Mouse (Mus musculus) mature B cell (primary cell): Measurements from ENCODE around the gene Tnpo3.

Experiments used
- in situ Hi-C: fragments of 300-500 bp; cut with MboI; formaldehyde crosslinking; loops from 2 replicates; pipeline ENCODE4 v1.14.3; 2019

Gene Tnpo3

DNA sequence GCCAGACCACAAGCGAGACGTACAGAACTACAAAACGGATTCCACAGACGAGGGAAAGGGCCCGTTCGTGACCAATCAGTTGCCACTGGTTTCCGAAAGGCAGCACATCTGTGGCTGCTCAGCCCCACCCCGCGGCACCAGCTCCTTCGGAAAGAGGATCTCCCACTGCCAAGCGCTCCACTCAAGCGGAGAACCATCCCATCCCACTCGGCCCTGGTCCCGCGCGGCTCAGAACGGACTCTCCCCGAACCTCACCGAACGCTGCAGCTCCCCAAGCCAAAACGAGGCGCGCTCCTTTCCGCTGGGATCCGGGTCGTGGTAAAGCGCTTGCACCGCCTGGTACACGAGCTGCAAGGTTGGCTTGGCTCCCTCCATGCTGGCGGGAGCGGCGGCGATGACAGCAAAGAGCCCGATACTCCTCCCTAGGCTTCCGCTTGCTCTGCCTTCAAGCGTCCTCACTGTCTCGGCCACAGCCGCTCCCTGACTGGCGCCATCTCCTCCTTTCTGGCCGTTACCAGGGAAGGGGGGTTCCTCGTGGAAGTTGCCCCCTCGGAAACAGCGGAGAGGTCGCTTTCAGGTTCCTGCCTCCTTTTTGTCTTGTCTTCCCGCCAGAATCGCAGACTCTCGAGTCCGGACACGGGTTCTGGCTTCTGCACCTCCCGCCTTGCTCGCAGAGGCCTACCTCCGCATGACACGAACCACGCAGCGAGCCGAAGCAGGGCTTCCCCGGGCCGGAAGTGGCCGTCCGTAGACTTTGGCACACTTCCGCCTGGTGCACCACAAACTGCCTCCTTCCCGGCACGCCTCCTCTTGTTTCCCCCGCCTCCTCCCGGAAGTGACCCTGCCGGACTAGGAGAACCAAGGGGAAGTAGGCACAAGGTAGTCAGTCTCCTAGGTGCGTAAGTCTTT lies at the start of gene Tnpo3:
TSS of gene Tnpo3 (minus strand) at position 777 of the 909 bp plus-strand sequence.
- in situ Hi-C loops: no loop called here

- in situ Hi-C loops: no loop called here
Measured at GRCm38 (mm10) chr6:29658626-29659475, 49.2 kb upstream of the Tnpo3 start.

DNA sequence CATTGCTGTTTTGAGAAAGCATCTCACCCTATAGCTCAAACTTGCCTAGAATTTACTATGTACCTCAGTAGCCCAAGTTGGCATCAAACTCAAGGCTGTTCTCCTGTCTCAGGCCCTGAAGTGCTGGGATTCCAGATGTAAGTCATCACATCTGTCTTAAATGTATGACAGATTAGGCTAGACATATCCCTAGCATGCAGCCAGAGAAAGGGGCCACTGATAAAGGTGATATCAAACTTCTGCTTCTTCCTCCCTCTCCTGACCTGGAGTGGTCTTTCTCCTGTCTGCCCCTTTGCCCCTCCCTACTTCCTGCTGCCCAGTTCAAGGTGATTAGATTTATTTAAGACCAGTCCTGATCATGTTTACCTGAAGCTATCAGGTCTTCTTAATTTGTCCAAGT lies 43.6 kb upstream of the Tnpo3 start:
- in situ Hi-C loops: no loop called here

- in situ Hi-C loops: no loop called here
Measured at GRCm38 (mm10) chr6:29650170-29650549, 40.5 kb upstream of the Tnpo3 start.

- in situ Hi-C loops: no loop called here
Measured at GRCm38 (mm10) chr6:29649494-29650169, 39.9 kb upstream of the Tnpo3 start.

DNA sequence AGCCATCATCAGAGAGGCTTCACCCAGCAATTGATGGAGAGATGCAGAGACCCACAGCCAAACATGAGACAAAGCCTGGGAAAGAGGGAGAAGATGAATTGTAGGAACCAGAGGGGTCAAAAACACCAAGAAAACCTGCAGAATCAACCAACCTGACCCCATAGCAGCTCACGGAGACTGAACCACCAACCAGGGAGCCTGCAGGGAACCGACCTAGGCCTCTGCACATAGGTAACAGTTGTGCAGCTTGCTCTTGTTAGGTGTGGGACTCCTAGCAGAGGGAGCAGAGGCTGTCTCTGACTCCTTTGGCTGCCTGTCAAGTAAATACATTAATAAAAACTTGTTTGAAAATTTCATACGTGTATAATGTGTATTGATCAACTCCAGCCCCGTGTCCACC lies 32.1 kb upstream of the Tnpo3 start:
- in situ Hi-C loops: no loop called here

- in situ Hi-C loops: no loop called here
Measured at GRCm38 (mm10) chr6:29639580-29640419, 30.1 kb upstream of the Tnpo3 start.

- in situ Hi-C loops: no loop called here
Measured at GRCm38 (mm10) chr6:29638844-29639460, 29.3 kb upstream of the Tnpo3 start.

- in situ Hi-C loops: no loop called here
Measured at GRCm38 (mm10) chr6:29637397-29638373, 28.0 kb upstream of the Tnpo3 start.

GRCm38 (mm10) chr6:29636322-29637092 lies 26.8 kb upstream of the Tnpo3 start:
- in situ Hi-C loops: no loop called here

DNA sequence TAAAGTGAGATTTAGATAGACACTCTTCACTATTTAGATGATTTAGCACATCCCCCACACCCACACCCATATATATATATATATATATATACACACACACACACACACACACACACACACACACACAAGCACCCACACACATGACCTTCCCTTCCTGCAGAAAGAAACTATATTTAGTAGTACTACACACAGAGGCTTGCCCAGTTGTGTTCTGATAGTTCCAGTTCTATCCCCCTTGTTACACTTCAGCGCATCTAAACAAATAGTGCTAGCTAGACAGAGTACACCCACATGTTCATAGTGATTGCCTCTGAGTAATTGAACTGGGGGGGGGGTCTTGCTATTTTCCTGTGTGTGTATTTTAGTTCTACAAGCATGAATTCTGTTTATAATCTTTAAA lies 24.9 kb upstream of the Tnpo3 start:
- in situ Hi-C loops: no loop called here

- in situ Hi-C loops: no loop called here
Measured at GRCm38 (mm10) chr6:29632552-29633292, 23.0 kb upstream of the Tnpo3 start.

DNA sequence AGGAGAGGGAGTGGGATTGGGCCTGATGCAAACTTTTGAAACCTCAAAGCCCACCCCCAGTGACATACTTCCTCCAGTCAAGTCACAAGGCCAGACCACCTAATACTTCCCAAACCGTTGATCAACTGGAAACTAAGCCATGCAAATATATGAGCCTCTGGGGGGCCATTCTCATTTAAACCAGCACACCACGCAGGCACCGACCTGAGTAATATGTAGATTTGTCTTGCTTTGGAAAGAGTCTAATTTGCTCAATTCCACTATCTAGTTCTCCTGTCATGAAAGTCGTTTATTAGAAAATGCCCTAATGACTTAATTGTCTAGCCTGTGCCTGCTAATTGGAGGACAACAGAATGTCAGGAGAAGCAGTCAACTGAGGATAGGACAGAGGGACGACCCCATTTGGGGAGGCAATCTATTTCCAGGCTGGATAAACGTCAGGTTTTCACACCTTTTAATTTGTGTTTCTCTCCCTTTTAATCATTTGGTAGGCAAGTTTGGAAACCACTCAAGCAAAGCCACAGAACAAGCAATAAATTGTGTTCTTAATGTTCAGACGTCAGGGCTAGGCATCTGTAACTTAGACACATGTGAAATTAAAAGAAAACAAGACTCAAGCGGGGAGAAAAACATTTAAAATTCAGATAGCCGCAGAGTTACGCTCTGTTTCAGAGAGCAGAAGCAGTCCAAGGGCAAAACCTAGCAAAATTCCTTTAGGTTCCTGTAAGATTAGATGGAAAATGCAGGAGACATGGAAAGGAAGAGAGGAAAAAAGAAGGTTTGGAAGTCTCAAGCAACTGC lies 22.3 kb upstream of the Tnpo3 start:
- in situ Hi-C loops: no loop called here

DNA sequence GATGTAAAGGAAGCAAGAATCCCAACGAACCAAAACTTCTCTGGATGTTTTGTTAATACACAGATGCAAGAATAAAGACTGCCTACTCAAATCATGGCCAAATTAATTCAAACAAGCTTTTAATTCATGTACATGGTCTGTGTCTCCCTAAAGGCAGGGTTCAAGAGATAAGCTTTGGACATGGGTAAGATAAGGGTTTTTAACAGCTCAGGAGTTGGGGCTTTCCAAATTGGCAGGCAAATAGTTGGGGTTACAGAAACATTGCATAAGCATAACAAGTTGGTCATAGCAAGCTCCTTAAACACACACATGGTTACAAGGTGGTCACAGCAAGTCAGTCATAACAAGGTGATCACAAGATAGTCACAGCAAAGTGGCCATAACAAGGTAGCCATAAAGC lies 20.5 kb upstream of the Tnpo3 start:
- in situ Hi-C loops: no loop called here

GRCm38 (mm10) chr6:29627756-29628155 lies 18.1 kb upstream of the Tnpo3 start:
- in situ Hi-C loops: no loop called here

DNA sequence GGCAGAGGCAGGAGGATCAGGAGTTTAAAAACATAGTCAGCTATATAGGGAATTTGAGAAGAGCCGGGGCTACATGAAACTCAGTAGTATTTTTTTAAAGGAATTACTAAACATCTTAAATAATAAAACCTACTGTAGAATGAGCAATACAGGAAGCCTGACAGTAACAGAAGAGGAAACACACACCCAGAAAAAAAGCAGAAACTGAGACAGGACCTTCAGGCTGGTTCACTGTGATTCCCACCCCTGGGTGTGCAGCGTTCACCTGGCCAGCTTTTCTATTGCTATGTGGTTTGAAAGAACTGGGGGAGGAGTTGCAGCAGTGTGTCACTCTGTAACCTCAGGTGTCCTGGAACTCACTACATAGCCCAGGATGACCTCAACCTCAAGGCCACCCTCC lies 14.2 kb upstream of the Tnpo3 start:
- in situ Hi-C loops: no loop called here

- in situ Hi-C loops: no loop called here
Measured at GRCm38 (mm10) chr6:29622273-29622672, 12.6 kb upstream of the Tnpo3 start.
